Mouse (Mus musculus): ENCODE measurements around the gene Akr1d1. TPM values are rescaled to one million over a fixed set of nuclear protein-coding genes. Genes with fewer than 3 reads are reported as not detected.

The Akr1d1 gene
- polyA plus RNA-seq (2016; fragmentation: Nextera tagmentation; extraction: Ambion mirVana), result not detected in 2 replicates

DNA sequence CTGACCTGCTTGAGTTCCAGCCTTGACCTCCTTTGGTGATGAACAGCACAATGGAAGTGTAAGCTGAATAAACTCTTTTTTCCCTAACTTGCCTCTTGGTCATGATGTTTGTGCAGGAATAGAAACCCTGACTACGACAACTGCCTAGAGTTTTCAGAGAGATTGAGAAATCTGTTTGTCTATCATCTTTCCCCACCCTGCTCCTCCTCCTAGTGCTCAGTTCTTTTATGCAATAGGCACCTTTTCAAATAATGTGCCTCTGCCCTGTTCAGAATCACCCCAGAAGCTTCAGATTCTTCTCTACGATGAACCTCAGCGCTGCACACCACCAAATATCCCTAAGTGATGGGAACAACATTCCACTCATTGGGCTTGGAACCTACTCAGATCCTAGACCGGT, at the start of gene Akr1d1:
Gene Akr1d1, plus strand, starts transcription at position 234 of the 400 bp plus-strand sequence.
- Histone ChIP-seq H3K9me3 (replicated peaks) (no peaks in the 10 kb centered on the region), H3K27ac (ENCODE audit: poor library complexity, severe bottlenecking) (no peak within 1 kb of the TSS), H3K4me3 (no peak within 1 kb of the TSS), H3K36me3 (no peaks in the 10 kb centered on the region), H3K4me1 (replicated peaks) (no peaks in the 10 kb centered on the region), H3K9ac (no peak within 1 kb of the TSS), H3K4me2 (no peak within 1 kb of the TSS), H3K27me3 (replicated peaks) (no peaks in the 10 kb centered on the region)
- WGBS, result 87% methylated on average over 4 of the region's 4 CpGs
- no peak for ATAC-seq (ENCODE audit: insufficient number of reproducible peaks, low FRiP score)

DNA sequence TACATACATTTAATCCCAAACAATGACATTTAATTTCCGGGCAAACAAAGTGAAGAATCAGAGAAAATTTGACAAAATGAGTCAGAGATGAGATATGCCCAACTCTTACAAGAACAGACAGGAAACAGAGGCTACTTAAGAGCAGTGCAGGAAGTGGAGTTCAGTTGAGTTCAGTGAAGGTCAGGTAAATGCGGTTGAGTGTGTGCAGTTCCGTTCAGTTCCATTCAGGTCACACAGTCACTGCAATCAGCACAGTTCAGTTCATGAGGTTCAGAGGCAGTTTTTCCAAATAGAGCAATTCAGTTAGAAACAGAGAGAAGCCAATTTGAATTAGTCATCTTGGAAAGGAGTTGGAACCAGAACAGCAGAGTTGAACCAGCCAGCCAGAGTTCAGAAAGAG, 48.8 kb upstream of the Akr1d1 start:
- Histone ChIP-seq H3K4me1 (replicated peaks) (no peaks in the 10 kb centered on the region), H3K9ac (no peak overlapping the region), H3K27ac (ENCODE audit: poor library complexity, severe bottlenecking) (no peak overlapping the region), H3K4me3 (no peak overlapping the region), H3K4me2 (no peak overlapping the region), H3K9me3 (replicated peaks) (no peaks in the 10 kb centered on the region), H3K27me3 (replicated peaks) (no peaks in the 10 kb centered on the region), H3K36me3 (no peaks in the 10 kb centered on the region)
- ATAC-seq (ENCODE audit: insufficient number of reproducible peaks, low FRiP score), result no peak
- 71% methylated on average over 3 of the region's 3 CpGs for WGBS

DNA sequence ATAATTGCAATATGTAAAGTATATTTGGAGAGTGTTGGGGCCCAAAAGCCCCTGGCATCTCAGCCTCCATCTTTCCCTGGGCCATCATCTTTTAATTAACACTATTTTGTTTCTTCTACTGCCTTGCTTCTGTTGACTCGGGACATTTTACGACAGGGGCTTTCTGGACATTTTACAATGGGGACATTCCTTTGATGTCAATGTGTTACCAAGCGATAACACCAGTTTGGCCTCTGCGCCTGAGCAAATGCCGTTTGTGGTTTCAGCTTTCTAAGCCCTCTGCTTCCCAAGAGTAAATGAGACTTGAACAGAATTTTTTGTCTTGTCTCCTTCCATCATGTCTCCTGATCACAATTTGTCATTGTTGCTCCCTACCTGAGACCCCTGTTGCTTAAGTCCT, 46.7 kb upstream of the Akr1d1 start:
- H3K4me3 ChIP-seq, result no peak overlapping the region
- no peak overlapping the region for H3K4me2 ChIP-seq
- no peaks in the 10 kb centered on the region for H3K36me3 ChIP-seq
- H3K9ac ChIP-seq, result no peak overlapping the region
- WGBS, result 62% methylated on average over 5 of the region's 5 CpGs
- no peak; the same call in 1 of the 2 replicates for ATAC-seq (ENCODE audit: insufficient number of reproducible peaks, low FRiP score)
- no peaks in the 10 kb centered on the region for H3K27me3 ChIP-seq (replicated peaks)
- no peaks in the 10 kb centered on the region for H3K4me1 ChIP-seq (replicated peaks)
- H3K9me3 ChIP-seq (replicated peaks), result no peaks in the 10 kb centered on the region
- H3K27ac ChIP-seq (ENCODE audit: poor library complexity, severe bottlenecking), result no peak overlapping the region

DNA sequence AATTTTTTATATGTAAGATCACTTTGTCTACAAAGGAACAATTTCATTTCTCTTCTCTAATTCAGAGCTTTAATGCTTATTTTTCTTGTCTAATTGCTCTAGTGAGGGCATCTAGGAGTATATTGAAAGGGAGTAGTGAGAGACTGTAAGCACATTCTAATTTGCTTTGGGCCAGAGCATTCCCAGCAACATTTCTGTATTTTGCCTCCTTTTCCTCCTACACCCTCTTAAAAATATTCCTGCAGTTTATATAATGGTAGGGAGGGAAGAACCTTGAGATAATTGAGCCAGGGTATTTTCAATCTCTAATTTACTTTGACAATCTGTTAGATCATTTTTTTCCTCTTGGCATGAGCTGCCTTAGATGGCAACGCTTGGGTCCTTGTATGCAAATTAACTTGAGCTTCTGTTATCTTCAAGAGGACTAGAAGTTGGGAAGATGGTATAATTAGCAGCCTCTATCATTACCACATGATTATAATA, 45.3 kb upstream of the Akr1d1 start:
- Histone ChIP-seq H3K27me3 (replicated peaks) (no peaks in the 10 kb centered on the region), H3K4me3 (no peak overlapping the region), H3K27ac (ENCODE audit: poor library complexity, severe bottlenecking) (no peak overlapping the region), H3K4me1 (replicated peaks) (no peaks in the 10 kb centered on the region), H3K4me2 (no peak overlapping the region), H3K9ac (no peak overlapping the region), H3K9me3 (replicated peaks) (no peaks in the 10 kb centered on the region), H3K36me3 (no peaks in the 10 kb centered on the region)
- no peak for ATAC-seq (ENCODE audit: insufficient number of reproducible peaks, low FRiP score)
- WGBS, result 52% methylated on average over 1 of the region's 1 CpGs

DNA sequence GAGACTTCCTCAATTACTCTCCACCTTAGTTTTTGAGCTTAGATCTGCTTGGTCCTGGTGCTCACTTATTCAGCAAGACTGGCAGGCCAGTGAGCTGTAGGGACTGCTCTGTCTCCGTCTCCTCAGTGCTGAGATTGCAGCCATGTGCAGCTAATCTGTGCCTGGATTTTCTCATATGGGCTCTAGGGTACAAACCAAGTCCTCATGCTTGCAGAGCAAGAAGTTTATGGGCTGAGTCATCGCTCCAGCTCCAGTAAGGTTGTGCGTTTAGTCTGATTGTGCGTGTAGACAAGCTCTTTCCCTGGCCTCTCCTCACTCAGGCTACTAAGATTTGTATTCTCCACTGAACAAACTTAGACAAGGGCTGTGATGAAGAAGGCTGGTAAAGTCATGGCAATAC, 43.5 kb upstream of the Akr1d1 start:
- Histone ChIP-seq H3K27ac (ENCODE audit: poor library complexity, severe bottlenecking) (no peak overlapping the region), H3K36me3 (no peaks in the 10 kb centered on the region), H3K4me2 (no peak overlapping the region), H3K9ac (no peak overlapping the region), H3K9me3 (replicated peaks) (no peaks in the 10 kb centered on the region), H3K4me1 (replicated peaks) (no peaks in the 10 kb centered on the region), H3K27me3 (replicated peaks) (no peaks in the 10 kb centered on the region), H3K4me3 (no peak overlapping the region)
- ATAC-seq (ENCODE audit: insufficient number of reproducible peaks, low FRiP score), result no peak
- 44% methylated on average over 4 of the region's 4 CpGs for WGBS

DNA sequence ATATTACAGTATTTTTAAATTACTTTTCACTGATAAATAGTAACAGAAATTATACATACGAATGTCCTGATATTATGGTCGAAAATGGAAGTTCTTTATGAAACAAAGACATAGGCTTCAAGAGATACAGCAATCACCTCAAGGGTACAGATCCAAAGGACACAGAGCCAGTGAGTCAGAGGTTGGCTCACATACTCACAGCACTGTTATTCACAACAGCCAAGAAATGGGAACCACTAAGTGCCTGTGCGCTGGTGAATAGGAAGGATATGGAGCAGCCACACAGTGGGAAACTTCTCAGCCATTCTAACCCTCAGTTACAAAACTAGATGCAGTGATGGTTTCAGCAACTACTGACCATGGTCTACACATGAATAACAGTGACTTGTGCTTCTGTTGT, 37.7 kb upstream of the Akr1d1 start:
- Histone ChIP-seq H3K27me3 (replicated peaks) (no peaks in the 10 kb centered on the region), H3K36me3 (no peaks in the 10 kb centered on the region), H3K9me3 (replicated peaks) (no peaks in the 10 kb centered on the region), H3K4me3 (no peak overlapping the region), H3K4me2 (no peak overlapping the region), H3K4me1 (replicated peaks) (no peaks in the 10 kb centered on the region), H3K9ac (no peak overlapping the region), H3K27ac (ENCODE audit: poor library complexity, severe bottlenecking) (no peak overlapping the region)
- 71% methylated on average over 3 of the region's 3 CpGs for WGBS
- ATAC-seq (ENCODE audit: insufficient number of reproducible peaks, low FRiP score), result no peak

DNA sequence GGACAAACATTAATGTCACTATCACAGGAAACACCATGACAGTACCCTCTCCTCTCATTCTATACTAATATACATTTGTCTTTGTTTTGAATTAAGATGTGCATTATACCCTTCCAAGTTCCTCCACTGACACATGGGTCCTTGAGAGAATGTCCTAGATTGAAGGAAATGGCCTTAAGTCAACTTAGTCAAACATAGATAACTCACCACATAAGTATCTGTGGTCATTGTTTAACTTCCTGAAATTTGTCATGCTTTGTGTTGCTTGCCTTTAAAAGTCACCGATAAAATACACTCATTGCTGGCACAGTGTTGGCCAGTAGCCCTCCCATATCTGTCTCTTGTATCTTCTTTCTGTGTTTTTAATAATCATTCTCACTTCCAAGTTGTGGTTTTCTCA, 35.0 kb upstream of the Akr1d1 start:
- H3K9me3 ChIP-seq (replicated peaks), result no peaks in the 10 kb centered on the region

DNA sequence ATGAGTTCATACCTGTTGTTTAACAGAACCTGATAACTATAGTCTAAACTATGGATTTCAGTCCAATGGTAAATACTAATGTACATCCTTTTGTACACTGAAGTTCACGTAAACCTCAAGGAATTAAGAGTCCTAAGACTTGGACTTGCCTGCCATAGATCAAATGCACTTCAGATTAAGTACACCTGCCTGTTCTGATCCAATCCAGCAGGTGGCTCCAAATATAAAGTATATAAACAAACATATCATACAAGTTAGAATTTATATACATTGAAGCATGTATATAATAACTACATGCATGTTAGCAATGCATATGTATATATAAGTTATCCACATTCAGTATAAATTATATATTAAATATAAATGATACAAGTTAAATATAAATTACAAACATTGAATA, 33.1 kb upstream of the Akr1d1 start:
- ATAC-seq (ENCODE audit: insufficient number of reproducible peaks, low FRiP score), result no peak

More for the DNA sequence above, 35.0 kb upstream of the Akr1d1 start:
- no peak for ATAC-seq (ENCODE audit: insufficient number of reproducible peaks, low FRiP score)
- no peak overlapping the region for H3K4me3 ChIP-seq
- H3K27me3 ChIP-seq (replicated peaks), result no peaks in the 10 kb centered on the region
- no peak overlapping the region for H3K27ac ChIP-seq (ENCODE audit: poor library complexity, severe bottlenecking)
- H3K36me3 ChIP-seq, result no peaks in the 10 kb centered on the region
- no peak overlapping the region for H3K9ac ChIP-seq
- 46% methylated on average over 1 of the region's 1 CpGs for WGBS
- no peak overlapping the region for H3K4me2 ChIP-seq
- no peaks in the 10 kb centered on the region for H3K4me1 ChIP-seq (replicated peaks)

DNA sequence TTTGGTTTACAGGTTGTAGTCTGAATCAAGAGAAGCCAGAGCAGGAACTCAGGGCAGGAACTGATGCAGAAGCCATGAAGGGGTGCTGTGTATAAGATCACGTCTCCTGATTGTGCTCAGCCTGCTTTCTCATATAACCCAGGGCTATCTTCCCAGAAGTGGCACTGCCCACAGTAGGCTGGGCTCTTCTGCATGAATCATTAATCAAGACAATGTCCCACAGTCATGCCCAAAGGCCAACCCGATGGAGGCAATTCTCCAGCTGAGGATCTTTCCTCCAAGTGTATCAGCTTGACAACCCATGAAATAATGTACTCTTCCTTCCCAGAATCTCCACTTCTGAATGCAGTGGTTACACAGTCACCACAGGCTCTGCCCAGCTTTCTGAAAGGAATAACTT, 24.4 kb upstream of the Akr1d1 start:
- H3K27me3 ChIP-seq (replicated peaks), result no peaks in the 10 kb centered on the region
- no peak overlapping the region for H3K4me3 ChIP-seq
- no peak for ATAC-seq (ENCODE audit: insufficient number of reproducible peaks, low FRiP score)
- H3K36me3 ChIP-seq, result no peaks in the 10 kb centered on the region
- no peaks in the 10 kb centered on the region for H3K9me3 ChIP-seq (replicated peaks)
- 74% methylated on average over 2 of the region's 2 CpGs for WGBS
- H3K4me2 ChIP-seq, result no peak overlapping the region
- H3K27ac ChIP-seq (ENCODE audit: poor library complexity, severe bottlenecking), result no peak overlapping the region
- no peak overlapping the region for H3K9ac ChIP-seq
- H3K4me1 ChIP-seq (replicated peaks), result no peaks in the 10 kb centered on the region

More for the DNA sequence above, 33.1 kb upstream of the Akr1d1 start:
- no peak overlapping the region for H3K4me2 ChIP-seq
- no peaks in the 10 kb centered on the region for H3K9me3 ChIP-seq (replicated peaks)
- no peaks in the 10 kb centered on the region for H3K4me1 ChIP-seq (replicated peaks)
- no peaks in the 10 kb centered on the region for H3K36me3 ChIP-seq
- H3K4me3 ChIP-seq, result no peak overlapping the region
- no peaks in the 10 kb centered on the region for H3K27me3 ChIP-seq (replicated peaks)
- WGBS, result 88% methylated on average over 1 of the region's 1 CpGs
- H3K27ac ChIP-seq (ENCODE audit: poor library complexity, severe bottlenecking), result no peak overlapping the region
- no peak overlapping the region for H3K9ac ChIP-seq

DNA sequence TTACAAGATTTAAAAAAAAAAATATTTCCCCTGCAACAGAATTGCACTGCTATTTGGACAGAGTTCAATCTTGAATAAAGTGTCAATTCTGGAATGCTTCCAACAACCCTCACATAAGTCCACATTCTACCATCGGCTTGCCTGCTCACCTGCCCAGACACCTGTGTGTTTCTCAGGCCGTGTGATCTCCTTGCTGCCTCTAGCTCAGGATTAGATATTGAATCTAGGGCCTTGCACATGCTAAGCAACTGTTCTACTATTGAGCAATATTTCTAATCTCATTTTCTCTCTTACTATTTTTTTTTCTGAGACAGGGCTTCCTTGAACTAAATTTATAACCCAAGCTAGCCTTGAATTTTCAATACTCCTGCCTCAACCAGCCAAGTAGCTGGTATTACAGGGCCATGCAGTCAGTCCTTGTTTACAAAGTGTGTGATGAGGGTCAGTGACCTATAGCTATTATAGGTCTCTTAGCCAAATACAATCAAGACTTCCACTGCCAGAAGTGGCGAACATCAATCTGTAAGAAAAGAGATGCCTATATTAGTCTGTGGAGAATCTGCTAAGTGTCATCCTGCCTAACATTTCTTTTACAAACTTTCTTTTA, 23.0 kb upstream of the Akr1d1 start:
- H3K27ac ChIP-seq (ENCODE audit: poor library complexity, severe bottlenecking), result no peak overlapping the region
- H3K4me1 ChIP-seq (replicated peaks), result no peaks in the 10 kb centered on the region
- ATAC-seq (ENCODE audit: insufficient number of reproducible peaks, low FRiP score), result no peak
- no peaks in the 10 kb centered on the region for H3K36me3 ChIP-seq
- no peak overlapping the region for H3K9ac ChIP-seq
- H3K9me3 ChIP-seq (replicated peaks), result no peaks in the 10 kb centered on the region
- H3K4me3 ChIP-seq, result no peak overlapping the region
- no peaks in the 10 kb centered on the region for H3K27me3 ChIP-seq (replicated peaks)
- H3K4me2 ChIP-seq, result no peak overlapping the region
- 75% methylated on average over 3 of the region's 3 CpGs for WGBS

DNA sequence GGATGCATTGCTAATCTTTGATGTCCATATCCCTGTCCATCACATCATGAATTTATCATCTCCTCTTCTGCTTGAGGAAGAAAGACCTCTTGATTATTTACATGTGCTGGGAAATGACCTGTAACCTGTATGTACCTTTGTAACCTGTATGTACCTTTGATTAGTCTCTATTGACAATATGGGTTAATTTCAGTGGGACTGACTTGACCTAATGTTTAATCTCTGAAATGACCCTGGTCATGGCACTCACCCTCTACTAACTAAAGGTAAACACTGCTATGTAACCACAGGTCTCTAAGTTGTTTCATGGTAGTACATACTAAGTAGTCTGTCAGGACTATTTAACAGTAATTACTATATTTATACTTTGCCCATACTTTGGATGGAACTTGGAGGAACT, 19.2 kb upstream of the Akr1d1 start:
- Histone ChIP-seq H3K9ac (no peak overlapping the region), H3K4me1 (replicated peaks) (no peaks in the 10 kb centered on the region), H3K9me3 (replicated peaks) (no peaks in the 10 kb centered on the region), H3K27ac (ENCODE audit: poor library complexity, severe bottlenecking) (no peak overlapping the region), H3K27me3 (replicated peaks) (no peaks in the 10 kb centered on the region), H3K4me2 (no peak overlapping the region), H3K4me3 (no peak overlapping the region), H3K36me3 (no peaks in the 10 kb centered on the region)
- no peak for ATAC-seq (ENCODE audit: insufficient number of reproducible peaks, low FRiP score)

All from heart, embryonic 12.5 days (tissue).